31 mouse cellular contexts compared by ENCODE assay signal in the genomic region with DNA sequence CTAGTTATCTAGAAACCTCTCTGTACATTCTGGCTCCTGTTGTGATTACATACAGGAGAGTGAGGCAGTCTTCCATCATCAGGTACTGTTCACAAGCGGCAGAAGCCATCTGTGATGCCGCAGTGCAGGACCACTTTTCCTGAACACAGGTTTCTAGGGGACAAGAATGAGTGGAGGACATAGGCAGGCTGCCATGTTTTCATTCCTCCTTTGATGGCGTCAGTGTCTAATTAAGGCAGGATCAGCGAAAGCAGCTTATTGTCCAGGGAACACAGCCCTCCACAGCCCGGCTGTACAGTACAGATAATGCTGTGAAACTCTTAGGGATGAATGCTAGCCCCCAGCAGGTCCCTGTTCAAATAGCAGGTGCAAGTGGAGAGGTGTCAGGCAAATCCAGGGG. TPM values are rescaled to one million over a fixed set of nuclear protein-coding genes. Genes with fewer than 3 reads are reported as not detected.
DNase-seq lines count a peak whose midpoint lies in the region; ATAC-seq and TF ChIP-seq lines count a peak whose summit lies in the region.
"Had no signal": no experiment of that assay in that cellular context is flagged by ENCODE, and none has a peak within 500 bp of the region (broad histone marks: within the 10 kb centered on the region; RNA-seq: fewer than 3 reads in every experiment).

No protein-coding gene starts in this region.

- H3K4me2 ChIP-seq in midbrain, postnatal 0 days (ENCODE audit: low read depth, low read length, poor library complexity, severe bottlenecking), result no peak overlapping the region
- no peak overlapping the region for H3K4me2 ChIP-seq in midbrain, embryonic 13.5 days (replicated peaks)
- H3K4me2 ChIP-seq in heart, embryonic 11.5 days, result no peak overlapping the region
- no peak overlapping the region for H3K4me2 ChIP-seq in neural tube, embryonic 15.5 days
- H3K4me2 ChIP-seq: embryonic facial prominence, embryonic 13.5 days; embryonic facial prominence, embryonic 15.5 days; forebrain, embryonic 13.5 days; forebrain, embryonic 15.5 days had no signal

- no peaks in the 10 kb centered on the region for H3K27me3 ChIP-seq in midbrain, postnatal 0 days (ENCODE audit: insufficient read depth, low read length)
- H3K27me3 ChIP-seq in midbrain, embryonic 13.5 days, result no peaks in the 10 kb centered on the region
- H3K27me3 ChIP-seq in heart, embryonic 11.5 days (ENCODE audit: control insufficient read depth, insufficient read depth, low read length), result 0 out of 2 replicates have a peak, but pooled peaks cover 3% of the 10 kb centered on the region
- no peaks in the 10 kb centered on the region for H3K27me3 ChIP-seq in neural tube, embryonic 15.5 days (replicated peaks)
- H3K27me3 ChIP-seq: embryonic facial prominence, embryonic 13.5 days; forebrain, embryonic 13.5 days; forebrain, embryonic 15.5 days had no signal

- peak; percentile 11 for DNase-seq in midbrain, postnatal 0 days (ENCODE audit: low spot score)
- peak; percentile 19 for DNase-seq in brain, embryonic 14.5 days (ENCODE audit: low read depth)
- peak; percentile 16 for DNase-seq in retina, embryonic 14.5 days (ENCODE audit: low spot score)
- peak; percentile 64 for DNase-seq in retina, postnatal 7 days (ENCODE audit: low read depth, low spot score)
- no peak for DNase-seq in kidney, adult 9 months
- DNase-seq: adrenal gland, adult 8-10 months; adrenal gland, postnatal 14 days; adrenal gland, postnatal 36 days; cerebellum, adult 18-20 months; cerebellum, adult 8-10 months; cerebellum, adult 9-11 months; cerebellum, postnatal 14 days; cerebellum, postnatal 36 days; embryo, embryonic 11 days; forebrain, postnatal 0 days had no signal

- no peak overlapping the region for H3K4me3 ChIP-seq in midbrain, postnatal 0 days (ENCODE audit: low read depth, low read length)
- H3K4me3 ChIP-seq in midbrain, embryonic 13.5 days (replicated peaks), result no peak overlapping the region
- H3K4me3 ChIP-seq in heart, embryonic 11.5 days (ENCODE audit: low read depth, low read length), result no peak overlapping the region
- H3K4me3 ChIP-seq in neural tube, embryonic 15.5 days (replicated peaks), result no peak overlapping the region
- H3K4me3 ChIP-seq: embryonic facial prominence, embryonic 13.5 days; embryonic facial prominence, embryonic 15.5 days; erythroblast, embryonic 14.5 days; forebrain, embryonic 13.5 days; forebrain, embryonic 15.5 days had no signal

- no peak for ATAC-seq in midbrain, postnatal 0 days (ENCODE audit: low FRiP score)
- no peak for ATAC-seq in midbrain, embryonic 13.5 days
- no peak for ATAC-seq in heart, embryonic 11.5 days (replicated peaks; ENCODE audit: insufficient number of reproducible peaks, low FRiP score, low TSS enrichment)
- no peak for ATAC-seq in neural tube, embryonic 15.5 days (ENCODE audit: low FRiP score)
- ATAC-seq: activated CD4-positive, CD25-positive, alpha-beta regulatory T cell, adult 4 months; forebrain, embryonic 13.5 days; forebrain, embryonic 15.5 days; forebrain, postnatal 0 days had no signal

- TF ChIP-seq CTCF in midbrain, postnatal 0 days (IDR thresholded peaks at IDR 0.05), result no peak
- TF ChIP-seq CTCF in brain, embryonic 14.5 days (IDR thresholded peaks at IDR 0.05; ENCODE audit: borderline replicate concordance, extremely low read depth, insufficient read depth, insufficient read length), result no peak

- H3K9me3 ChIP-seq in midbrain, postnatal 0 days (ENCODE audit: low read length), result no peaks in the 10 kb centered on the region
- no peaks in the 10 kb centered on the region for H3K9me3 ChIP-seq in midbrain, embryonic 13.5 days
- H3K9me3 ChIP-seq in heart, embryonic 11.5 days (replicated peaks; ENCODE audit: control insufficient read depth, low read length), result no peaks in the 10 kb centered on the region
- no peaks in the 10 kb centered on the region for H3K9me3 ChIP-seq in neural tube, embryonic 15.5 days (replicated peaks)
- H3K9me3 ChIP-seq: embryonic facial prominence, embryonic 13.5 days; embryonic facial prominence, embryonic 15.5 days; forebrain, embryonic 13.5 days; forebrain, embryonic 15.5 days had no signal

- TF ChIP-seq POLR2A in brain, embryonic 14.5 days (IDR thresholded peaks at IDR 0.05; ENCODE audit: borderline replicate concordance, extremely low read depth, insufficient read depth, insufficient read length, poor library complexity, severe bottlenecking), result no peak

- no peaks in the 10 kb centered on the region for H3K4me1 ChIP-seq in midbrain, postnatal 0 days (ENCODE audit: insufficient read depth, low read length)
- H3K4me1 ChIP-seq in midbrain, embryonic 13.5 days (replicated peaks), result no peaks in the 10 kb centered on the region
- no peaks in the 10 kb centered on the region for H3K4me1 ChIP-seq in heart, embryonic 11.5 days (ENCODE audit: control insufficient read depth, insufficient read depth, low read length)
- H3K4me1 ChIP-seq in neural tube, embryonic 15.5 days, result no peaks in the 10 kb centered on the region
- H3K4me1 ChIP-seq: embryonic facial prominence, embryonic 13.5 days; embryonic facial prominence, embryonic 15.5 days; forebrain, embryonic 15.5 days had no signal

- no peaks in the 10 kb centered on the region for H3K36me3 ChIP-seq in midbrain, postnatal 0 days (ENCODE audit: insufficient read depth, low read length)
- no peaks in the 10 kb centered on the region for H3K36me3 ChIP-seq in midbrain, embryonic 13.5 days
- no peaks in the 10 kb centered on the region for H3K36me3 ChIP-seq in heart, embryonic 11.5 days (ENCODE audit: control insufficient read depth, insufficient read depth, low read length)
- H3K36me3 ChIP-seq in neural tube, embryonic 15.5 days, result no peaks in the 10 kb centered on the region
- H3K36me3 ChIP-seq: embryonic facial prominence, embryonic 13.5 days; embryonic facial prominence, embryonic 15.5 days; forebrain, embryonic 15.5 days had no signal

- no peak overlapping the region for H3K27ac ChIP-seq in midbrain, postnatal 0 days (ENCODE audit: low read depth, low read length)
- no peak overlapping the region for H3K27ac ChIP-seq in midbrain, embryonic 13.5 days
- H3K27ac ChIP-seq in heart, embryonic 11.5 days (ENCODE audit: low read depth, low read length), result no peak overlapping the region
- H3K27ac ChIP-seq in neural tube, embryonic 15.5 days (replicated peaks), result no peak overlapping the region
- H3K27ac ChIP-seq: embryonic facial prominence, embryonic 13.5 days; embryonic facial prominence, embryonic 15.5 days; forebrain, embryonic 13.5 days; forebrain, embryonic 15.5 days had no signal

- no peak overlapping the region for H3K9ac ChIP-seq in midbrain, postnatal 0 days (replicated peaks; ENCODE audit: low read length, poor library complexity, severe bottlenecking)
- H3K9ac ChIP-seq in midbrain, embryonic 13.5 days (replicated peaks), result no peak overlapping the region
- no peak overlapping the region for H3K9ac ChIP-seq in heart, embryonic 11.5 days (ENCODE audit: low read depth, low read length)
- H3K9ac ChIP-seq in neural tube, embryonic 15.5 days (replicated peaks), result no peak overlapping the region
- H3K9ac ChIP-seq: embryonic facial prominence, embryonic 13.5 days; embryonic facial prominence, embryonic 15.5 days; forebrain, embryonic 13.5 days; forebrain, embryonic 15.5 days; forebrain, postnatal 0 days had no signal

- WGBS in midbrain, postnatal 0 days, result 55% methylated on average over 5 of the region's 5 CpGs
- WGBS in midbrain, embryonic 13.5 days, result 55% methylated on average over 5 of the region's 5 CpGs
- 76% methylated on average over 5 of the region's 5 CpGs for WGBS in heart, embryonic 11.5 days (ENCODE audit: insufficient replicate concordance)
- WGBS in neural tube, embryonic 15.5 days, result 82% methylated on average over 5 of the region's 5 CpGs

RNA-seq across cellular contexts. Expression of a gene that starts 1.1 kb away (rescaled TPM):
- under 0.01 TPM in 1 of 2 replicates, not detected in the other for total RNA-seq in midbrain, postnatal 0 days (2014; rRNA removed)
- polyA plus RNA-seq in midbrain, postnatal 0 days (2015; fragmentation: Nextera tagmentation; extraction: Ambion mirVana), result not detected in 2 replicates
- polyA plus RNA-seq in midbrain, embryonic 13.5 days (2015; fragmentation: Nextera tagmentation; extraction: Ambion mirVana), result 0.04 TPM in 1 of 2 replicates, not detected in the other
- 0.06 and 0.10 TPM in 2 replicates for polyA plus RNA-seq in brain, embryonic 14.5 days (2012; rRNA removed)
- polyA plus RNA-seq in heart, embryonic 11.5 days (2014; fragmentation: Nextera tagmentation; extraction: Ambion mirVana), result 0.04 and 0.06 TPM in 2 replicates
- polyA plus RNA-seq in neural tube, embryonic 15.5 days (2015; fragmentation: Nextera tagmentation; extraction: Ambion mirVana), result not detected in 2 replicates
- total RNA-seq: adrenal gland, adult 18-20 months; adrenal gland, postnatal 14 days; adrenal gland, postnatal 36 days; common myeloid progenitor, adult 5-6 weeks had no signal
- polyA plus RNA-seq: activated CD4-positive, CD25-positive, alpha-beta regulatory T cell, adult 4 months; C2C12; erythroblast, embryonic 14.5 days; forebrain, embryonic 13.5 days had no signal

RNA-seq across cellular contexts. Expression of a gene that starts 9.4 kb away (rescaled TPM):
- total RNA-seq in midbrain, postnatal 0 days (2014; rRNA removed), result not detected in 2 replicates
- polyA plus RNA-seq in midbrain, postnatal 0 days (2015; fragmentation: Nextera tagmentation; extraction: Ambion mirVana), result not detected in 2 replicates
- not detected in 2 replicates for polyA plus RNA-seq in midbrain, embryonic 13.5 days (2015; fragmentation: Nextera tagmentation; extraction: Ambion mirVana)
- polyA plus RNA-seq in brain, embryonic 14.5 days (2012; rRNA removed), result not detected in 2 replicates
- polyA plus RNA-seq in heart, embryonic 11.5 days (2014; fragmentation: Nextera tagmentation; extraction: Ambion mirVana), result 0.21 TPM in 1 of 2 replicates, not detected in the other
- not detected in 2 replicates for polyA plus RNA-seq in neural tube, embryonic 15.5 days (2015; fragmentation: Nextera tagmentation; extraction: Ambion mirVana)
- total RNA-seq: adrenal gland, postnatal 14 days; common myeloid progenitor, adult 5-6 weeks; ES-E14; forebrain, postnatal 0 days had no signal
- polyA plus RNA-seq: activated CD4-positive, CD25-positive, alpha-beta regulatory T cell, adult 4 months; C2C12; embryonic facial prominence, embryonic 11.5 days; embryonic facial prominence, embryonic 13.5 days; embryonic facial prominence, embryonic 15.5 days; erythroblast, embryonic 14.5 days; forebrain, embryonic 11.5 days; forebrain, embryonic 13.5 days; forebrain, embryonic 15.5 days; forebrain, postnatal 0 days had no signal

RNA-seq across cellular contexts. Expression of a gene that starts 29.0 kb away (rescaled TPM):
- 1.1 and 2.2 TPM in 2 replicates for total RNA-seq in midbrain, postnatal 0 days (2014; rRNA removed)
- 1.6 and 1.8 TPM in 2 replicates for polyA plus RNA-seq in midbrain, postnatal 0 days (2015; fragmentation: Nextera tagmentation; extraction: Ambion mirVana)
- polyA plus RNA-seq in midbrain, embryonic 13.5 days (2015; fragmentation: Nextera tagmentation; extraction: Ambion mirVana), result not detected in 2 replicates
- 0.20 and 0.27 TPM in 2 replicates for polyA plus RNA-seq in brain, embryonic 14.5 days (2012; rRNA removed)
- 0.25 and 0.33 TPM in 2 replicates for polyA plus RNA-seq in heart, embryonic 11.5 days (2014; fragmentation: Nextera tagmentation; extraction: Ambion mirVana)
- 2.1 and 2.9 TPM in 2 replicates for polyA plus RNA-seq in neural tube, embryonic 15.5 days (2015; fragmentation: Nextera tagmentation; extraction: Ambion mirVana)
- total RNA-seq: common myeloid progenitor, adult 5-6 weeks; MEL had no signal
- polyA plus RNA-seq: activated CD4-positive, CD25-positive, alpha-beta regulatory T cell, adult 4 months; C2C12; erythroblast, embryonic 14.5 days; forebrain, embryonic 11.5 days; forebrain, embryonic 13.5 days; forebrain, embryonic 15.5 days had no signal
